Mouse (Mus musculus) forebrain, embryonic 15.5 days (tissue): Measurements from ENCODE around the gene Srsf10. TPM values are rescaled to one million over a fixed set of nuclear protein-coding genes. Genes with fewer than 3 reads are reported as not detected.
A peak's percentile ranks its signal among the peaks of the same experiment; 100 is the strongest.

Source experiments
- ATAC-seq: fragments of 200-750 bp; cut with Nextera tagmentation; replicated peaks from 2 replicates; pipeline ENCODE4 v1.8.0; 2017; ENCODE audit warnings: mild to moderate bottlenecking, moderate TSS enrichment, moderate library complexity
- H3K27ac ChIP-seq: fragments of 300-500 bp; sonication (generic); replicated peaks from 2 replicates; pipeline ENCODE4 v1.5.1; 2015; ENCODE audit warnings: mild to moderate bottlenecking, inconsistent platforms
- H3K27me3 ChIP-seq: fragments of 300-500 bp; sonication (generic); 2 replicates; pipeline ENCODE4 v1.6.1; 2015; ENCODE audit warnings: inconsistent platforms
- H3K36me3 ChIP-seq: fragments of 300-500 bp; sonication (generic); 2 replicates; pipeline ENCODE4 v1.6.1; 2015; ENCODE audit warnings: mild to moderate bottlenecking, inconsistent platforms
- H3K4me1 ChIP-seq: fragments of 300-500 bp; sonication (generic); 2 replicates; pipeline ENCODE4 v1.6.1; 2015; ENCODE audit warnings: inconsistent platforms
- H3K4me2 ChIP-seq: fragments of 300-500 bp; sonication (generic); replicated peaks from 2 replicates; pipeline ENCODE4 v1.6.1; 2015; ENCODE audit warnings: mild to moderate bottlenecking, inconsistent platforms
- H3K4me3 ChIP-seq: fragments of 300-500 bp; sonication (generic); 2 replicates; pipeline ENCODE4 v1.5.1; 2015; ENCODE audit warnings: mild to moderate bottlenecking, inconsistent platforms
- H3K9ac ChIP-seq: fragments of 300-500 bp; sonication (generic); replicated peaks from 2 replicates; pipeline ENCODE4 v1.6.1; 2015; ENCODE audit warnings: mild to moderate bottlenecking, inconsistent platforms
- H3K9me3 ChIP-seq: fragments of 300-500 bp; sonication (generic); 2 replicates; pipeline ENCODE4 v1.6.1; 2016; ENCODE audit warnings: inconsistent platforms
- WGBS: fragments of 180-500 bp; shearing (Covaris S2); methylation state at CpG from one replicate; pipeline ENCODE4 v1.1.7; 2015; ENCODE audit warnings: mixed read lengths; 5-methylcytosine and 5-hydroxymethylcytosine counted together
- polyA plus RNA-seq: library from polyadenylated mRNA; unstranded; fragments of >200 nt; fragmentation: Nextera tagmentation; extraction: Ambion mirVana; gene quantifications from 2 replicates; pipeline ENCODE4 v1.2.1, GENCODE M21; 2015

The Srsf10 gene
- polyA plus RNA-seq, 1 experiment from 2014 or later = 272 TPM

DNA sequence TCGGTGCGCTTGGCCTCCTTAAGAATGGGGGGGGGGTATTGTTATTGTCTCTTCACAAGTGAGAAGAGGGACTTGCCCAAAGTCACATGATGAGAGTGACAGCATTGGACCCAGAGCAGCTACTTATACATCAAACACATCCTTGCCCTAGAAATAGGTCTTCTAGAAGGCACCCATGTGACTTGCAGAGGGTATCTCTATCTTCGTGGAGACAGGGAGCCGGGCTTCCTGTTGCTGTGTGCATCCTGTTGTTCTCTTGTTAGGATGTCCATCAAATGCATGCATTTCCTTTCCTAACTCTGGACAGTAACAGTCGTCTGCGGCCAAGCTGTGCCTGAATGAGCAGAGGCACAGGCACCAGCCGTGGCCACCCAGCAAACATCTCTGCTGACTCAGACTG lies 56.0 kb downstream of the Srsf10 start:
- Histone ChIP-seq H3K36me3 (no peaks in the 10 kb centered on the region), H3K4me1 (no peaks in the 10 kb centered on the region), H3K4me2 (no peak overlapping the region), H3K9ac (no peak overlapping the region), H3K27ac (no peak overlapping the region), H3K9me3 (no peaks in the 10 kb centered on the region), H3K4me3 (no peak overlapping the region), H3K27me3 (no peaks in the 10 kb centered on the region)
- ATAC-seq = no peak
- WGBS = 73% methylated on average over 7 of the region's 7 CpGs

GRCm38 (mm10) chr4:135912164-135912563 lies 56.6 kb downstream of the Srsf10 start:
- Histone ChIP-seq H3K27ac (no peak overlapping the region), H3K27me3 (no peaks in the 10 kb centered on the region), H3K4me1 (no peaks in the 10 kb centered on the region), H3K36me3 (no peaks in the 10 kb centered on the region), H3K4me2 (no peak overlapping the region), H3K9ac (no peak overlapping the region), H3K4me3 (no peak overlapping the region), H3K9me3 (no peaks in the 10 kb centered on the region)
- ATAC-seq = no peak
- 50% methylated on average over 3 of the region's 3 CpGs for WGBS

GRCm38 (mm10) chr4:135912835-135913234 lies 57.3 kb downstream of the Srsf10 start:
- no peak overlapping the region for H3K9ac ChIP-seq
- H3K9me3 ChIP-seq = no peaks in the 10 kb centered on the region

GRCm38 (mm10) chr4:135913433-135913832 lies 57.9 kb downstream of the Srsf10 start:
- Histone ChIP-seq H3K4me3 (no peak overlapping the region), H3K4me1 (no peaks in the 10 kb centered on the region), H3K9me3 (no peaks in the 10 kb centered on the region), H3K36me3 (no peaks in the 10 kb centered on the region), H3K4me2 (no peak overlapping the region), H3K27ac (no peak overlapping the region), H3K27me3 (no peaks in the 10 kb centered on the region), H3K9ac (no peak overlapping the region)
- ATAC-seq = no peak
- WGBS = 80% methylated on average over 4 of the region's 4 CpGs

More at GRCm38 (mm10) chr4:135912835-135913234, 57.3 kb downstream of the Srsf10 start:
- no peaks in the 10 kb centered on the region for H3K36me3 ChIP-seq
- H3K27ac ChIP-seq = no peak overlapping the region; the same call in 1 of the 2 replicates
- no peak overlapping the region for H3K4me2 ChIP-seq
- 38% methylated on average over 3 of the region's 3 CpGs for WGBS
- ATAC-seq = peak; percentile 78; the same call in 1 of the 2 replicates
- H3K27me3 ChIP-seq = no peaks in the 10 kb centered on the region
- H3K4me1 ChIP-seq = no peaks in the 10 kb centered on the region
- H3K4me3 ChIP-seq = no peak overlapping the region

DNA sequence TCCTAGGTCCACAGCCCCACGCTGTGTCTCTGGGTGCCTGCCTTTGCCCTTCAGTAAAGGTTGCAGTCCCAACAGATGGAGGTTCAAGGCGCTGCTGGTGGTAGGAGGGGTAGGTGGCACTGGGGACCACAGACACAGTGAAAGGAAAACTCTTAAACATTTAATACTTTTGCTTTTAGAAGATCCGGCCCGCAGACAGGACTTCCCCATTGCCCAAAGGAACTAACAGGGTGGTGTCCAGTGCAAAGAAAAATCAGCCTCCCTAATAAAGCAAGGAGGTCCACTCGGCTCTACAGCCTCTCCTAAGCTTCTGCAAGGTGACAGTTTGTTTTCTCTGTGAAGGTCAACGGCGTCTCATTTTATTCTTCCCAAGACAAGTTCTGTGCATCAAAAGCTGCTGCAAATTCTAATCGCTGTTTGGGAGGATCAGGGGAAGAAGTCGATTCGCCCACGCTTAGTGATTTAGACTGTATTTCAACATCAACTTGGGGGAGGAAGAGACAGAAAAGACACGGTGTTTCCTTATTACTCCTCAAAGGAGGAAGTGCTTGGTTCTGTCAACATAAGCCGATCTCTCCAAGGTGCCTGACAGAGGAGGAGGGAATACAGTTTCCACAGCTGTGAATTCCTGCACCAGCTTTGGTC lies 63.2 kb downstream of the Srsf10 start:
- Histone ChIP-seq H3K4me2 (no peak overlapping the region), H3K9me3 (no peaks in the 10 kb centered on the region), H3K4me3 (no peak overlapping the region), H3K9ac (no peak overlapping the region), H3K27me3 (no peaks in the 10 kb centered on the region), H3K4me1 (peaks cover 10% of the 10 kb centered on the region), H3K36me3 (peaks cover 5% of the 10 kb centered on the region; the same call in 1 of the 2 replicates), H3K27ac (no peak overlapping the region)
- no peak for ATAC-seq
- 94% methylated on average over 13 of the region's 13 CpGs for WGBS

DNA sequence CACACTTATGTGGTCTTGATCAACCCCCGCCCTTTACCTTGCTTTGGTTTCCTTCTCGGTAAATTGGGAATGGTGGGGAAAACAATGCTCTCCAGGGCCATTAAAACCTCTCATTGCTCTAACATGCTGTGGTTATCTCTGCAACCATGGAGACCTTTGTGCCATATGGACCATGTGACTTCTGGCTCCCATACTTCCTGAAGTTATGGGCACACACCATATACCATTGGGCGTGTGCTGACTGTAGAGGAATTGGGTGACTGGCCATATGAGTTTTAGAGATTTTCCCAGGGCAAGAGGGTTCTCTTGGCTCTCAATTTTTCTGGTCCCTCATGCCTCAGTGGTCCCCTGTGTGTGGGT lies 63.7 kb downstream of the Srsf10 start:
- H3K27me3 ChIP-seq = no peaks in the 10 kb centered on the region
- WGBS = 92% methylated on average over 3 of the region's 3 CpGs
- H3K9ac ChIP-seq = no peak overlapping the region
- H3K27ac ChIP-seq = no peak overlapping the region
- peaks cover 10% of the 10 kb centered on the region for H3K4me1 ChIP-seq
- no peak overlapping the region for H3K4me2 ChIP-seq
- H3K9me3 ChIP-seq = no peaks in the 10 kb centered on the region
- H3K36me3 ChIP-seq = peaks cover 5% of the 10 kb centered on the region; the same call in 1 of the 2 replicates
- H3K4me3 ChIP-seq = no peak overlapping the region
- no peak for ATAC-seq

Other genes with a start within 250 kb of the Srsf10 start
- gene Ifnlr1, start 169.5 kb upstream of the Srsf10 start, polyA plus RNA-seq = 0.23 and 0.24 TPM in 2 replicates
- gene Il22ra1, start 127.6 kb upstream of the Srsf10 start, polyA plus RNA-seq = not detected in 2 replicates
- 0.09 and 0.36 TPM in 2 replicates for gene Myom3, start 96.0 kb upstream of the Srsf10 start, polyA plus RNA-seq
- gene Pnrc2, start 18.1 kb downstream of the Srsf10 start, polyA plus RNA-seq = 131 and 134 TPM in 2 replicates
- gene Cnr2, start 39.6 kb downstream of the Srsf10 start, polyA plus RNA-seq = 0.08 and 0.13 TPM in 2 replicates
- gene Fuca1, start 65.0 kb downstream of the Srsf10 start, polyA plus RNA-seq = 50.9 and 56.7 TPM in 2 replicates
- 61.3 and 66.6 TPM in 2 replicates for gene Hmgcl, start 90.7 kb downstream of the Srsf10 start, polyA plus RNA-seq
- gene Gale, start 108.0 kb downstream of the Srsf10 start, polyA plus RNA-seq = 35.2 and 35.6 TPM in 2 replicates
- gene Lypla2, start 116.9 kb downstream of the Srsf10 start, polyA plus RNA-seq = 180 and 188 TPM in 2 replicates
- 52.1 and 55.3 TPM in 2 replicates for gene Pithd1, start 131.5 kb downstream of the Srsf10 start, polyA plus RNA-seq
- 30.5 and 32.6 TPM in 2 replicates for gene Eloa, start 166.0 kb downstream of the Srsf10 start, polyA plus RNA-seq
- 302 and 341 TPM in 2 replicates for gene Rpl11, start 197.7 kb downstream of the Srsf10 start, polyA plus RNA-seq